Mouse (Mus musculus) layer of hippocampus, adult 11-12 months (tissue): ENCODE results near the gene Vmn1r159.
"Not testable (repeated sequence)": the region's sequence is repeated elsewhere in the genome, so short reads cannot be mapped to it uniquely, and the experiment has no call there.

Source experiments
- DNase-seq: peaks from one replicate; pipeline ENCODE4 v3.0.0; 2022; ENCODE audit warnings: low spot score

Vmn1r159 gene

GRCm38 (mm10) chr7:22843505-22843904, at the start of gene Vmn1r159:
TSS of gene Vmn1r159 (minus strand) at chr7:22843605.
- not testable (repeated sequence) for DNase-seq

DNA sequence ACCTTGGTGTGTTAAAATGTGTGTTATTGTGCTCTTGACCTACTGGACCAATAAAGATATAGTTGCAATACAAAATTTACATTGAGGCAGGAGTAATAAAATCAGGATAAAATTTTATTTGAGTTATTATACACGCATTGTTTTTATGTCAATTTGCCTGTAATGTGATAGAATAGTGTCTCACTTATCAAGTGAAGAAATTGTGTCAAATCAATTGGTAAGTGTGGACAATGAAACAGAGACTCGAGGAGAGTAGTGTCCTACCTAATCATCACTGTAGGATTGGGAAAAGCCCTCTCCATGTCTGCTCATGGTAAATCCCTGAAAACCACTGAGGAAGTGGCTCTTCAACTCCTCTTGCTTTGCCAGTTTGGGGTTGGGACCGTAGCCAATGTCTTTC, 27.5 kb upstream of the Vmn1r159 start, which contains the start of gene Vmn1r160:
TSS of gene Vmn1r160 (plus strand) at position 301 of the 400 bp plus-strand sequence.
- DNase-seq = not testable (repeated sequence)
